Mouse (Mus musculus) monocyte, adult 5-6 weeks (primary cell): ENCODE data around the gene Chsy1. TPM values are rescaled to one million over a fixed set of nuclear protein-coding genes. Genes with fewer than 3 reads are reported as not detected.

Experiments
- ATAC-seq: fragments of 153-309, 156-312 bp; replicated peaks from 2 replicates; pipeline ENCODE4 v1.8.0; 2017; ENCODE audit warnings: mild to moderate bottlenecking; ENCODE audit not compliant: low TSS enrichment, insufficient number of reproducible peaks, severe bottlenecking, poor library complexity, low FRiP score
- total RNA-seq: library from RNA; stranded (forward); fragments of 200-1000, 200-491, 200-594 nt; gene quantifications from 3 replicates; pipeline ENCODE4 v1.2.3, GENCODE M21; 2017

Chsy1 gene
- total RNA-seq, 1 experiment from 2014 or later = 91.3 TPM

DNA sequence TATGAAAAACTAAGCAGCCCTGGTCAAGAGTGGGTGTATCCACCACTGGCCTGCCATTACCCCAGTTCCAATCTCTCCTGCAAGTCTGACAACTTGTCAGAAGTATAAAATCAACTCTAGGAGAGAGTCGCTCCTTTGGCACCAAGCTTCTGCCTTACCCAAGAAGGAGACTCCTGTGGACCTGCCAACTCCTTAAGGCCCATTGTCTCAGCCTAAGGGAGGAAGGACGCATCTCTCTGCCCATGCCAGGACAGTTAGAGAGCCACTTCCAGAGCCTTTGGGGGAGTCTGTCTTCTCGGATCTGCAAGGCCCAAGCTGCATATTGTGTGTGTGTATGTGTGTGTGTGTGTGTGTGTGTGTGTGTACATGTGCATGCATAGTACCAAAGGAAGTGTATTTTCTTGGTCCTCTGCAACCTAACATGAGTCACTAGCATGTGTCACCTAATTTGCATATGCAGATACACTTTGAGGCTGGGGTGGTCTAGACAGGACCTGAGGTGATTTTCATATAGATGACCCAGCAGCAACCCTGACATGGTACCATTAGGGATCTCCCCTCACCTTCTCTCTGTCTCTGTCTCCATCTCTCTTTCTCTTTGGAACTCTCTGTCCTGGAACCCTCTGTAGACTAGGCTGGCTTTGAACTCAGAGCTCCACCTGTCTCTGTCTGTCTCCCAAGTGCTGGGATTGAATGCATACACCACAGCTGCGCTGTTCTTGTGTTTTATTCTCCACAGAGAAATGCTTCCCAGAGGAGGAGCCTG, 109.9 kb downstream of the Chsy1 start:
- ATAC-seq = no peak

DNA sequence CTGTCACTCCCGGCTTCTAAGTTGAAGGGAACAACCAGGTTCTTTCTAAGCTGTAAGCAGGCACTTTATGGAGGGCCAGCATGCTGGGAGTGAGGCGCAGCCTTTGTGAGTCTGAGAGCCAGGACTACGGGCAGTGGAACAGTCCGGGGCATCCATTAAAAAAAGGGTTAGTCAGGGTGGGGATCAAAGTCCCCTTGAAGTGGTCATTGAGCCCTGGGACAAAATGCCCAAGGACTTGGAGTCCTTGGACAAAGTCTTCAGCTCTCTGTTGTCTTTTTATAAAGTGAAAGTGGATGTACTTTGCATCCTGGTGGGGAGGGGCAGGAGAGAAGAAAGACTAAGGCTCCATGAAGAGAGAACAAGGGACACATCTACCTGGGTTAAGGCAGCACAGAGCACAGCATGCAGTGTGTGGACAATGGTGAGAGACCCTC, 110.5 kb downstream of the Chsy1 start:
- no peak for ATAC-seq

DNA sequence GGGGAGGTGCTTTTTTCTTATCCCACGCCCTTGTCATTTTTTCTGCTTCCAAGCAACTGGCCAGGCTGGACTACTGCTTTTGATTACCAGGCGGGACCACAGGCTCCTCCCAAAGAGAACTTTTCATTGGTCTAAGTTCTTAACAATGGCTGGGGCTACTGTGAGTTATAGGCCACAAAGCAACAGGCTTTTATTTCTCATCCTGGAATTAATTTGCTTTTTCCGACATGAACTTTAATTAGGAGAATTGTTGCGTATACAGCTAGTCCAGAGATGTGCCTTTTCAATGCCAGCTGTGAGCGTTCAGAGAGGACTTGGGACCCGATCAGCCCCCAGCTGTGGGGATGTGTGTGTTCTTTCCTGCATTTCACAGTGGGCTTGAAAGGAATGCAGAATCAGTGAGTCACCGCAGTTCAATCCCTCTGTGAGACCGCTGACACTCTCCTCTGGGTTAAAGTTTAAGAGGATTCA, 113.3 kb downstream of the Chsy1 start:
- ATAC-seq = no peak

Other genes with a start within 250 kb of the Chsy1 start
- gene Pcsk6, start 247.8 kb upstream of the Chsy1 start, total RNA-seq = not detected in 3 replicates
- gene Gm45213, start 65.9 kb upstream of the Chsy1 start, total RNA-seq = not detected in 3 replicates
- 41.2 to 67.4 TPM (median 61.4 TPM) in 3 replicates for gene Snrpa1, start 50.5 kb upstream of the Chsy1 start, total RNA-seq
- gene Selenos, start 29.9 kb upstream of the Chsy1 start, total RNA-seq = 102 to 127 TPM (median 106 TPM) in 3 replicates